11 mouse cellular contexts compared by ENCODE assay signal in genomic region chr2:179307286-179307931, GRCm38 (mm10).
DNase-seq lines count a peak whose midpoint lies in the region; ATAC-seq and TF ChIP-seq lines count a peak whose summit lies in the region.
"Had no signal": no experiment of that assay in that cellular context is flagged by ENCODE, and none has a peak within 500 bp of the region (broad histone marks: within the 10 kb centered on the region; RNA-seq: fewer than 3 reads in every experiment).

No protein-coding gene starts in this region.

- no peaks in the 10 kb centered on the region for H3K9me3 ChIP-seq in embryonic facial prominence, embryonic 12.5 days
- H3K9me3 ChIP-seq in hindbrain, embryonic 15.5 days = no peaks in the 10 kb centered on the region
- H3K9me3 ChIP-seq in neural tube, embryonic 12.5 days = no peaks in the 10 kb centered on the region
- no peaks in the 10 kb centered on the region for H3K9me3 ChIP-seq in liver, postnatal 0 days (ENCODE audit: low read length)

- 0 out of 2 replicates have a peak, but pooled peaks have one; percentile 15 for ATAC-seq in embryonic facial prominence, embryonic 12.5 days (ENCODE audit: insufficient number of reproducible peaks, insufficient read depth, low FRiP score, low TSS enrichment)
- peak; percentile 76 for ATAC-seq in hindbrain, embryonic 15.5 days (ENCODE audit: low FRiP score, low read depth)
- peak; percentile 88 for ATAC-seq in neural tube, embryonic 12.5 days (ENCODE audit: low FRiP score, low read depth)
- ATAC-seq in liver, postnatal 0 days = no peak
- ATAC-seq: Patski had no signal

- H3K36me3 ChIP-seq in embryonic facial prominence, embryonic 12.5 days = no peaks in the 10 kb centered on the region
- H3K36me3 ChIP-seq in hindbrain, embryonic 15.5 days = no peaks in the 10 kb centered on the region
- no peaks in the 10 kb centered on the region for H3K36me3 ChIP-seq in neural tube, embryonic 12.5 days
- no peaks in the 10 kb centered on the region for H3K36me3 ChIP-seq in liver, postnatal 0 days (replicated peaks; ENCODE audit: insufficient read depth, low read length)

- WGBS in embryonic facial prominence, embryonic 12.5 days = 7% methylated on average over 11 of the region's 11 CpGs
- WGBS in hindbrain, embryonic 15.5 days = 7% methylated on average over 11 of the region's 11 CpGs
- WGBS in neural tube, embryonic 12.5 days = 5% methylated on average over 11 of the region's 11 CpGs
- WGBS in liver, postnatal 0 days (ENCODE audit: insufficient replicate concordance) = 24% methylated on average over 11 of the region's 11 CpGs

- H3K27ac ChIP-seq in layer of hippocampus, adult 2 months = no peak overlapping the region
- H3K27ac ChIP-seq in embryonic facial prominence, embryonic 12.5 days = no peak overlapping the region
- H3K27ac ChIP-seq in hindbrain, embryonic 15.5 days (replicated peaks) = no peak overlapping the region
- no peak overlapping the region for H3K27ac ChIP-seq in neural tube, embryonic 12.5 days
- no peak overlapping the region for H3K27ac ChIP-seq in liver, postnatal 0 days (ENCODE audit: low read depth)
- H3K27ac ChIP-seq: macrophage had no signal

- H3K4me3 ChIP-seq in layer of hippocampus, adult 2 months = no peak overlapping the region
- H3K4me3 ChIP-seq in embryonic facial prominence, embryonic 12.5 days = no peak overlapping the region
- no peak overlapping the region for H3K4me3 ChIP-seq in hindbrain, embryonic 15.5 days
- no peak overlapping the region for H3K4me3 ChIP-seq in neural tube, embryonic 12.5 days
- H3K4me3 ChIP-seq in liver, postnatal 0 days (ENCODE audit: low read depth, low read length) = no peak overlapping the region

- H3K4me2 ChIP-seq in embryonic facial prominence, embryonic 12.5 days (replicated peaks) = no peak overlapping the region
- H3K4me2 ChIP-seq in hindbrain, embryonic 15.5 days = no peak overlapping the region
- peak overlapping the region; percentile 25 for H3K4me2 ChIP-seq in neural tube, embryonic 12.5 days (replicated peaks)
- H3K4me2 ChIP-seq in liver, postnatal 0 days (ENCODE audit: low read depth, low read length) = no peak overlapping the region

- TF ChIP-seq CTCF in layer of hippocampus, adult 2 months (conservative IDR thresholded peaks at IDR 0.05) = 0 out of 2 replicates have a peak, but pooled peaks have one; percentile 22
- TF ChIP-seq CTCF in liver, postnatal 0 days (IDR thresholded peaks at IDR 0.05; ENCODE audit: low read depth) = no peak

- H3K9ac ChIP-seq in embryonic facial prominence, embryonic 12.5 days = no peak overlapping the region
- no peak overlapping the region for H3K9ac ChIP-seq in hindbrain, embryonic 15.5 days
- no peak overlapping the region for H3K9ac ChIP-seq in neural tube, embryonic 12.5 days
- no peak overlapping the region for H3K9ac ChIP-seq in liver, postnatal 0 days (replicated peaks)

- peak in 1 of 2 experiments; percentile 40 for DNase-seq in layer of hippocampus, adult 2 months (ENCODE audit: low spot score in 2 of 2)
- no peak for DNase-seq in layer of hippocampus, adult 11-12 months (ENCODE audit: low spot score)
- no peak for DNase-seq in liver, postnatal 0 days
- DNase-seq in adrenal gland, postnatal 14 days = no peak
- no peak for DNase-seq in adrenal gland, postnatal 25 days
- DNase-seq: kidney, adult 9 months had no signal

- H3K4me1 ChIP-seq in embryonic facial prominence, embryonic 12.5 days = peaks cover 13% of the 10 kb centered on the region
- H3K4me1 ChIP-seq in hindbrain, embryonic 15.5 days (replicated peaks) = peaks cover 21% of the 10 kb centered on the region
- peaks cover 18% of the 10 kb centered on the region for H3K4me1 ChIP-seq in neural tube, embryonic 12.5 days
- no peaks in the 10 kb centered on the region for H3K4me1 ChIP-seq in liver, postnatal 0 days (ENCODE audit: insufficient read depth)

- no peaks in the 10 kb centered on the region for H3K27me3 ChIP-seq in embryonic facial prominence, embryonic 12.5 days
- H3K27me3 ChIP-seq in hindbrain, embryonic 15.5 days = peaks cover 11% of the 10 kb centered on the region; the same call in 1 of the 2 replicates
- 0 out of 2 replicates have a peak, but pooled peaks cover 2% of the 10 kb centered on the region for H3K27me3 ChIP-seq in neural tube, embryonic 12.5 days (replicated peaks)
- H3K27me3 ChIP-seq in liver, postnatal 0 days (ENCODE audit: insufficient read depth, low read length) = no peaks in the 10 kb centered on the region
- H3K27me3 ChIP-seq: Patski had no signal

- no peak for TF ChIP-seq EP300 in liver, postnatal 0 days (IDR thresholded peaks at IDR 0.05; ENCODE audit: low read depth)
